Comparison of ENCODE assay signal across 19 mouse cellular contexts in genomic region chr16:34992854-34993253, GRCm38 (mm10). TPM values are rescaled to one million over a fixed set of nuclear protein-coding genes. Genes with fewer than 3 reads are reported as not detected.
DNase-seq lines count a peak whose midpoint lies in the region; ATAC-seq and TF ChIP-seq lines count a peak whose summit lies in the region.
"Had no signal": no experiment of that assay in that cellular context is flagged by ENCODE, and none has a peak within 500 bp of the region (broad histone marks: within the 10 kb centered on the region; RNA-seq: fewer than 3 reads in every experiment).

No protein-coding gene starts in this region.

- intact Hi-C loops in gastrocnemius, adult 2 months (cut with DNase I), result no loop called here

- 62% methylated on average over 5 of the region's 5 CpGs for WGBS in olfactory bulb, adult 2 months

- no peak overlapping the region for H3K4me3 ChIP-seq in gastrocnemius, adult 2 months
- H3K4me3 ChIP-seq in layer of hippocampus, adult 2 months, result no peak overlapping the region
- H3K4me3 ChIP-seq in brown adipose tissue, adult 24 weeks (ENCODE audit: insufficient read depth, low read depth, low read length), result no peak overlapping the region
- H3K4me3 ChIP-seq in olfactory bulb, adult 2 months (ENCODE audit: insufficient read depth, low read depth, low read length), result no peak overlapping the region
- H3K4me3 ChIP-seq: forebrain, embryonic 13.5 days; hindbrain, embryonic 15.5 days; limb, embryonic 12.5 days; lung, embryonic 15.5 days; midbrain, embryonic 13.5 days; myocyte; stomach, embryonic 15.5 days had no signal

- ATAC-seq in CD4-positive, CD25-positive, alpha-beta regulatory T cell, adult 4 months, result no peak
- ATAC-seq: forebrain, embryonic 13.5 days; intestine, embryonic 16.5 days; midbrain, embryonic 13.5 days had no signal

- no peak for TF ChIP-seq POLR2A in olfactory bulb, adult 2 months (IDR thresholded peaks at IDR 0.05; ENCODE audit: insufficient read depth, low read depth, low read length)

- peak; percentile 39 for DNase-seq in gastrocnemius, adult 2 months
- no peak for DNase-seq in gastrocnemius, postnatal 10 days
- DNase-seq in layer of hippocampus, adult 2 months (ENCODE audit: low spot score in 2 of 2), result peak in 1 of 2 experiments; percentile 58
- no peak for DNase-seq in layer of hippocampus, postnatal 36 days
- DNase-seq: adrenal gland, adult 8-10 months; kidney, postnatal 4 days; right cerebral cortex, postnatal 25 days had no signal

- TF ChIP-seq CTCF in gastrocnemius, adult 2 months (IDR thresholded peaks at IDR 0.05), result no peak
- TF ChIP-seq CTCF in layer of hippocampus, adult 2 months (conservative IDR thresholded peaks at IDR 0.05), result no peak
- TF ChIP-seq CTCF in olfactory bulb, adult 2 months (IDR thresholded peaks at IDR 0.05; ENCODE audit: insufficient read depth, low read depth, low read length), result no peak

- H3K27ac ChIP-seq in gastrocnemius, adult 2 months, result no peak overlapping the region
- H3K27ac ChIP-seq in layer of hippocampus, adult 2 months, result peak overlapping the region; percentile 86
- peak overlapping the region; percentile 98 for H3K27ac ChIP-seq in brown adipose tissue, adult 24 weeks (replicated peaks; ENCODE audit: low read depth, low read length)
- H3K27ac ChIP-seq in olfactory bulb, adult 2 months (ENCODE audit: insufficient read depth, low read depth, low read length), result peak overlapping the region; percentile 7; the same call in 1 of the 2 replicates
- H3K27ac ChIP-seq: forebrain, embryonic 13.5 days; hindbrain, embryonic 15.5 days; limb, embryonic 12.5 days; liver, embryonic 14.5 days; midbrain, embryonic 13.5 days had no signal

- peaks cover 25% of the 10 kb centered on the region for H3K4me1 ChIP-seq in brown adipose tissue, adult 24 weeks (ENCODE audit: control insufficient read depth, insufficient read depth, insufficient read length, low read length)
- peaks cover 37% of the 10 kb centered on the region for H3K4me1 ChIP-seq in olfactory bulb, adult 2 months (ENCODE audit: control insufficient read depth, insufficient read depth, low read length)
- H3K4me1 ChIP-seq: midbrain, embryonic 13.5 days had no signal

RNA-seq across cellular contexts. Expression of gene Hacd2, which starts 29.4 kb away (rescaled TPM):
- total RNA-seq in gastrocnemius, adult 2 months (2021), result 1 to 10 TPM; 1.8 TPM
- total RNA-seq in gastrocnemius, postnatal 10 days (2021), result 1 to 10 TPM; 3.2 to 4.8 TPM
- total RNA-seq in layer of hippocampus, adult 2 months (2021), result 10 to 100 TPM; 32.7 to 41.7 TPM
- 10 to 100 TPM; 31.3 to 38.2 TPM for total RNA-seq in layer of hippocampus, postnatal 36 days (2021)
- 171 and 187 TPM in 2 replicates for polyA plus RNA-seq in brown adipose tissue, adult 24 weeks (2012; ENCODE audit: insufficient read depth, insufficient read length, missing spikeins)
- not detected in 2 replicates for polyA plus RNA-seq in olfactory bulb, adult 2 months (2012; ENCODE audit: insufficient read depth, insufficient read length, low replicate concordance, missing spikeins)
- 10 to 100 TPM; 11.9 to 13.4 TPM for polyA plus RNA-seq in CD4-positive, CD25-positive, alpha-beta regulatory T cell, adult 4 months (2017; shearing (Covaris generic))

Comparison
In these comparisons a context has a peak if more than half of its experiments do, and no peak if none do; other contexts are left out.
1. RNA of gene Hacd2, which starts 29.4 kb away (total RNA-seq): 32.7 to 41.7 TPM in layer of hippocampus, adult 2 months and 31.3 to 38.2 TPM in layer of hippocampus, postnatal 36 days; 3.2 to 4.8 TPM in gastrocnemius, postnatal 10 days and 1.8 TPM in gastrocnemius, adult 2 months; every median in the first group is over 4 times any median in the second.